14 mouse cellular contexts compared by ENCODE assay signal in genomic region chr7:118936844-118937243, GRCm38 (mm10). TPM values are rescaled to one million over a fixed set of nuclear protein-coding genes. Genes with fewer than 3 reads are reported as not detected.
DNase-seq lines count a peak whose midpoint lies in the region; TF ChIP-seq lines count a peak whose summit lies in the region.
"Had no signal": no experiment of that assay in that cellular context is flagged by ENCODE, and none has a peak within 500 bp of the region (broad histone marks: within the 10 kb centered on the region; RNA-seq: fewer than 3 reads in every experiment).

No protein-coding gene starts in this region.

- peak; percentile 15 for DNase-seq in layer of hippocampus, adult 11-12 months (ENCODE audit: low spot score)
- DNase-seq in layer of hippocampus, adult 9-10 months (ENCODE audit: low spot score) = no peak
- DNase-seq in ovary, postnatal 36 days (ENCODE audit: low spot score) = peak; percentile 24
- no peak for DNase-seq in ovary, postnatal 10 days (ENCODE audit: low spot score)
- DNase-seq in brain, embryonic 14.5 days (ENCODE audit: low read depth) = peak; percentile 53
- peak; percentile 57 for DNase-seq in retina, postnatal 1 day
- DNase-seq in kidney, adult 8-10 months = no peak
- DNase-seq in spleen, postnatal 14 days (ENCODE audit: low spot score in 2 of 2) = no peak
- DNase-seq: cerebellum, adult 9-10 months; gastrocnemius, postnatal 14 days; heart, adult 2 months; liver, postnatal 0 days; right cerebral cortex, postnatal 14 days; thymus, postnatal 4 days had no signal

- no peak for TF ChIP-seq CTCF in brain, embryonic 14.5 days (IDR thresholded peaks at IDR 0.05; ENCODE audit: borderline replicate concordance, extremely low read depth, insufficient read depth, insufficient read length)

- TF ChIP-seq POLR2A in brain, embryonic 14.5 days (IDR thresholded peaks at IDR 0.05; ENCODE audit: borderline replicate concordance, extremely low read depth, insufficient read depth, insufficient read length, poor library complexity, severe bottlenecking) = no peak

RNA-seq across cellular contexts. Expression of gene Gprc5b, which starts 58.2 kb away (rescaled TPM):
- polyA plus RNA-seq in brain, embryonic 14.5 days (2012; rRNA removed) = 25.0 and 28.2 TPM in 2 replicates

Comparison
In these comparisons a context has a peak if more than half of its experiments do, and no peak if none do; other contexts are left out.
1. DNase-seq: peak in layer of hippocampus, adult 11-12 months (single experiment), ovary, postnatal 36 days (single experiment), brain, embryonic 14.5 days (single experiment) and retina, postnatal 1 day (single experiment); none in layer of hippocampus, adult 9-10 months (single experiment), ovary, postnatal 10 days (single experiment), kidney, adult 8-10 months (0 of 2) and spleen, postnatal 14 days (0 of 2).